1 mouse cellular context compared by ENCODE assay signal in the genomic region with DNA sequence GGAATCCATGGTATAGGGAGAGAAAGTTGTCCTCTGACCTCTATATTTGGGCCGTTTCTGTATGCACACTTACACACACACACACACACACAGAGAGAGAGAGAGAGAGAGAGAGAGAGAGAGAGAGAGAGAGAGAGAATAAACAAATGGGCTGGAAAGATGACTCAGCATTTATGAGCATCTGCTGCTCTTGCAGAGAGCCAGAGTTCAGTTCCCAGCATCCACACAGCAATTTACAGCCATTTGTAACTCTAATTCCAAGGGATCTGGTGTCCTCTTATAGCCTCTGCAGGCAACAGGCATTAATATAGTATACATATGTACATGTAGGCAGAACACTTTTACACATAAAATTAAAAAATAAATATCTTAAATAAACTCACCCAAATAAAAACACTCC.
TF ChIP-seq lines count a peak whose summit lies in the region.

No protein-coding gene starts in this region.

TF ChIP-seq in CH12.LX, 34 proteins besides CTCF, POLR2A, EP300 and RAD21:
- TF ChIP-seq NRF1 (IDR thresholded peaks at IDR 0.05; ENCODE audit: low read depth, low read length) (no peak), MAFK (IDR thresholded peaks at IDR 0.05; ENCODE audit: insufficient replicate concordance, low read length) (peak; percentile 76; the same call in 1 of the 2 replicates)
